Mouse (Mus musculus): ENCODE data around the gene Lmna.
A peak's percentile ranks its signal among the peaks of the same experiment; 100 is the strongest.

Gene Lmna

DNA sequence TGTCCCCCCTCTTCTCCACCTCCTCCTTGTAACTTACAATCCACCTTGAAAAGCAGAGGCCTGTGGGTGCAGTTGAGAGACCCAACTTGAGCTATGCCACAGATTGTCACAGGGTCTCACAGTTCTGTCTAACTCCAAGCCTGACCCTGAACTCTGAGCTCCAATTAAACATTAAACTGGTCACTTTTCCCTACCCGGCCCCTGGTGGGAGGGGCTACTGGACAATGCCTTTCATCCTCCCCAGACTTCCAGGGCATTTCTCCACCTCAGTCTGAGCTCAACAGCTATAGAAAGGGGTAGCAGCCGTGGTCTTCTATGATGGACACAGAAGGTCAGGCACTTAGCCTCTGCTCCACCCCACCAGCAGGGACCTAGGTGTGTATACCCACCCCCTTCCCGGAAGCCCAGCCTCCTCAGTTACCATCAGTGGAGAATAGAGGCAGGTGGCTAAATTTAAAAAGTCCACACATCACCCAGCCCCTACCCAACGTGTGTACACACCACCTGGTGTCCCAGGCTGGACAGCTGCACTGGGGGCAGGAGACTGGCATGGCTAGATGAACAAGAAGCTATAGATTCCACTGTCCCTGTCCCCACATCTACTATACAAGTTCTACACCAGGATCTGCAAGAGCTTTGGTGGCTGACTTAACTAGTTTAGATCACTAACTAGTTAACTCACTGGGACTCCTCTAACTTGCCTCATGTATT, 8.9 kb downstream of the Lmna start:
- no peak for DNase-seq (ENCODE audit: low spot score)

DNA sequence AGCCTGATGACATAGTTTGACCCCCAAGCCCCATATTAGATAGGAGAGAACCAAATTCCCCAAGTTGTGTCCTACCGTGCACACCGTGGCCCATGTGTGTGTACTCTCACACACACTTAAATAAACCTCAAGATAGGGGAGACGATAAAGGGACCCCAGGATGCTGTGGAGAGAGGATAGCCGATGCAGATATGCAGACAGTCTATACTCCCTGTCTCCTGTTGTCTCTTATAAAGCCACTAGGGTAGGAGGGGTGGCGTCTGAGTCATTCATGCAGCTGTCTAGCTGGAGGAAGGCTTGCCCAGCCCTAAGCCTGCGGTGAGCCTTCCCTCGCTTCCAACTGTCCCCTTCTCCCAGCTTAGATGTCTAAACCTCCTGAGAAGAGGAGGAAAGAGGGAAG, 9.7 kb downstream of the Lmna start:
- DNase-seq (ENCODE audit: low spot score): no peak

DNA sequence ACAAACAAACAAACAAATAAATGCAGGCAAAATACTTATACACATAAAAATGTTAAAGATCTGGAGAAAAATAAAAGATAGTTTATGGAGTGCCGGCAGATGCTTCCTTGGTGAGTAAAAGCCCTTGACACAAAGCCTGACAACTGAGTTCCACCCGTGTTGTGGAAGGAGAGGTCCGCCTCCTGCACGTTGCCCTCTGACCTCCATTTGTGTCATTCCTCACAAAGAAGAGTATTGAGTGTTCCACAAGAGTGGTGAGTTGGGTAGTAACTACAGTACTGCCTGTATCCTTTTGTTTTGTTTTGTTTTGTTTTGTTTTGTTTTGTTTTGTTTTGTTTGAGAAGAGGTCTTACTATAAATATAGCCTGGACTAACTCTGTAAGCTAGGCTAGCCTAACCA, 10.2 kb downstream of the Lmna start:
- DNase-seq (ENCODE audit: low spot score): no peak

DNA sequence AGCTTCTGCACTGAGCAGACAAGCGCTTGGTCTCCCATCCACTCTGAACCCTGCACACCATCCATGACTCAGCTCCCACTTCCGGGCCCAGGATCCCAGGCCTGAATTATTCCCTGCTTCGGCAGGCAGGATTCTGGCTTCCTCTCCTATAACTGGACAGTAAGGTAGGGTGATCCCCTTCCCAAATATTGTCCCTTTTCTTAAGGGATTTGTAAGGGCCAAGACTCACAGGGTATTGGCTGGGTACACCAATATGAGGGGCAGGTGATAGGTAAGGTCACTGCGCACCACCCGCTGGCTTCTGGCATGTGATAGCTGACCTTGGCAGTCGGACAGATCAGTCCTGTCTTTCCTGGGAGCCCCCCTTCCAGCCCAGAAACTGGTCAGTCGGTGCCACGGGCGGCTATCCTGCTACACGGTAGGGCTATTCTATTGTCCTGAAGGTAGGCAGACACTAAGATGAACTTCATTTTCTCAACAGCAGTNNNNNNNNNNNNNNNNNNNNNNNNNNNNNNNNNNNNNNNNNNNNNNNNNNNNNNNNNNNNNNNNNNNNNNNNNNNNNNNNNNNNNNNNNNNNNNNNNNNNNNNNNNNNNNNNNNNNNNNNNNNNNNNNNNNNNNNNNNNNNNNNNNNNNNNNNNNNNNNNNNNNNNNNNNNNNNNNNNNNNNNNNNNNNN, 13.9 kb downstream of the Lmna start:
- no peak for DNase-seq (ENCODE audit: low spot score)

DNA sequence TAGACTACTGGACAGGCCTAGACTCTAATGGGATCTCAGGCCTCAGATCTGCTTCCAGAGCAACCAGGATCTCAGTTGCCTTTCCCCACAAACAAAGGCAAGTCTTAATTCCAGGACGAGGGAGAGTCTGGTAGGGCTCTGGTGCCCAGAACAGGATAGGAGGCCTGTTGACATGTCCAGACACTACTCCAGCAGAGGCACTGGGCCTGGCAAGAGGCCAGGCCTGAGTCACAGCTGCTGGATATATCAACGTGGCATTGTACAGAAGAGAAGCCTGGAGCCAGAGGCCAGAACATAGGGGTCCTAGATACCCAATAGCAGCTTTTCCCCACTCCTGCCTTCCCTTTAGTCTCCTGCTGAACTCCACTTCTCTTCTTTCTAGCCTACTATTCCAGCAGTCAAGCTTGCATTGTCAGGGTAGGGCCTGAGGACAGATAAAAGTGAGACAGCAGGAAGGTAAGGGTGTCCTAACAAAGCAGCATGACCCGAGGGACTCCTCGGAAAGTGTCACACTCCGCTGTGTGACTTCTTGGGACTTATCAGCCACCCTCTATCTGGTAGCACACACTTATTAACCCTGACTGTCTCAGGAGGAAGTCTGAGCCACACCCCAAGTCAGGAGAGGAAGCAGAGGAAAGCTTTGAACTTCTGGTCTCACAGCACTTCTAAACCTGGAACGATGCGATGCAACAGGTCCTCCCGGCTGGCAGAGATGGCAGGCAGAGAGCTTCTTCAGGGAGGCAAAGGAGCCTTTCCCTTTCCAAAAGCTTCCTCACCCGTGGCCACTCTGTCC, 14.7 kb downstream of the Lmna start:
- no peak for DNase-seq (ENCODE audit: low spot score)

DNA sequence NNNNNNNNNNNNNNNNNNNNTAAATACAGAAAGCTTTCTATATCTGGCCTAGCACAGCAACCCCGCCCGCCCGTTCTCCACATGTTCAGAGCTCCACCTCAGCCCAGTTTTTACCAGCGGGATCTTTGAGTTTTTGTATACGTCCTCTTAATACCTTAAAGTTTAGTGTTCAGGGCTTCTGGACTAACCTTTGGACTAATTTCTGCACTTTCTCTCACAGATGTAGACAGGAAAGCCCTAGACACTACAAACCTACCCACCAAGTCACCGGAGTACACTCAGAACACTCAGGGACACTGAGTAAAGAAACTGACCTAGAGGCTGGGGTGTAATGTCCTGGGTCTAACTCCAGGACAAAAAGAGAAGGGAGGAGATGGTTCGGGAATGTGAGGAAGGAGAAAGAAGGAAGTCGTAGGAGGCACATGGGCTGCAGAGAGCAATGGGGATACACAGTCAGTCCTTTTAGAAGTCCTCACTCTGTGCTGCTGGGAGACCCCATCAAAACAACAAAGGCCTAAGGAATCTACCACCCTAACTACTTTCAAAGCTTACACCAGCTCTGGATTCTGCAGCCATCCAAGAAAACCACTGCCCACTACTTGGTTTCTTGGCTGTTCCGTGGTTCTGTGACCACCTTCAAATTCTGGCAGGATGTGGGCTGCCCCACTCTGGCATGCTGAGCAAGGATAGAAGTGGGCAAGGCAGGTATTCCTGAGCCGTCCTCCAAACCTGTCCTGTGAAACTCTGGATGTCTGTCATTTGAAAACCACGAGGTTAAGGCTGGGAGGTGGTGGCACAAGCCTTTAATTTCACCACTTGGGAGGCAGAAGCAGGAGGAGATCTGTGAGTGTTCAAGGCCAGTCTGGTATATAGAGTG, 15.8 kb downstream of the Lmna start:
- no peak for DNase-seq (ENCODE audit: low spot score)

DNA sequence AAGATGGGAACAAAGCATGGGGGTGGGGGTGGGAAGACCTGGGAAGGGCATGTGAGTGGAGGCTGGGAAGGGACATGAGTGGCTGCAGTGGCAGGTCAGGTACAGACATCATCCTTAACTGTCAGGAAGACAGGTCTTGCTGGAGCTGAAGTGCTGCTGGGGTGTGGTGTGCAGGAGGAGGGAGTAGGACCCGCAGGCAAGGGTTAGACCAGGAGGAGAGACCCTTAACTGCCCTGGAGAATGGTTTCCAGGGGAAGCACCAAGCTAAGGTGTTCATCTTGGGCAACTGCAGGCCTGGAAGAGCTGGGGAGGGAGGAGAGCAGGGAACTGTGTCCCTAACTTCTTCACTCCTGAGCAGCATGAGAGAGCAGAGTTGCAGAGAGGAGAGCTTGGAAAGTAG, 22.4 kb downstream of the Lmna start:
- DNase-seq (ENCODE audit: low spot score): no peak

DNA sequence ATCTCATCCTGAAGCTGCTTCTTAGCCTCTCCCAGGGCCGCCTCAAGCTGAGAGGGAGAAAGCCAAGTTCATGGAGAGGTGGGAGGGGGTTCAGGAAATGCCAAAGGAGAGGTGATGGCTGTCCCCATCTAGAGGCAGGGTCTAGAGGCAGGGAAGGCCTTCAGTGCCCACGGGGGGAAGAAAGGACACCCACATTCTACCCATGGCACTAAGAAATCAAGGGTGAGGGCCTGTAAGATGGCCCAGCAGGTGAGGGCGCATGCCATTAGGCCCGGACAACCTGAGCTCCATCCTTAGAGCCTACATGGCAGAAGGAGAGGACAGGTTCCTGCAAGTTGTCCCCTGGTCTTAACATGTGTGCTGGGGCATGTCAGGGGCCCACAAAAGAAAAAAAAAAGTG, 22.9 kb downstream of the Lmna start:
- no peak for DNase-seq (ENCODE audit: low spot score)

DNA sequence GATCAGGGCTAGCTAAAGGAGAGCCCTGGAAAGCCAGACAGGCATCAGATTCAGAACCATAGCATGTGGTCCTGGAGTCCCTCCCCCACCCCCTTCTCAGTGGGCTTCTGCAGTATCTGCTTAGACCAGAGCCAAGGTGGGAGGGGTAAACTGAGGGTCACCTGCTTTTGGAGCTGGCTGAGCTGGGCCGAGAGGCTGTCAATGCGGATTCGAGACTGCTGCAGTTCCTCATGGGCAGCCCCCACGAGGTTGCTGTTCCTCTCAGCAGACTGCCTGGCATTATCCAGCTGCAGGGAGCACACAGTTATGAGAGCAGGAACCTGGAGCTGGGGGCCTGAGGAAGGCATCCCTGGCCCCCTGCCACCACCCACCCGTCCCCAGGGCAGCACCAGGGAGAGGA, 23.7 kb downstream of the Lmna start:
- DNase-seq (ENCODE audit: low spot score): no peak

DNA sequence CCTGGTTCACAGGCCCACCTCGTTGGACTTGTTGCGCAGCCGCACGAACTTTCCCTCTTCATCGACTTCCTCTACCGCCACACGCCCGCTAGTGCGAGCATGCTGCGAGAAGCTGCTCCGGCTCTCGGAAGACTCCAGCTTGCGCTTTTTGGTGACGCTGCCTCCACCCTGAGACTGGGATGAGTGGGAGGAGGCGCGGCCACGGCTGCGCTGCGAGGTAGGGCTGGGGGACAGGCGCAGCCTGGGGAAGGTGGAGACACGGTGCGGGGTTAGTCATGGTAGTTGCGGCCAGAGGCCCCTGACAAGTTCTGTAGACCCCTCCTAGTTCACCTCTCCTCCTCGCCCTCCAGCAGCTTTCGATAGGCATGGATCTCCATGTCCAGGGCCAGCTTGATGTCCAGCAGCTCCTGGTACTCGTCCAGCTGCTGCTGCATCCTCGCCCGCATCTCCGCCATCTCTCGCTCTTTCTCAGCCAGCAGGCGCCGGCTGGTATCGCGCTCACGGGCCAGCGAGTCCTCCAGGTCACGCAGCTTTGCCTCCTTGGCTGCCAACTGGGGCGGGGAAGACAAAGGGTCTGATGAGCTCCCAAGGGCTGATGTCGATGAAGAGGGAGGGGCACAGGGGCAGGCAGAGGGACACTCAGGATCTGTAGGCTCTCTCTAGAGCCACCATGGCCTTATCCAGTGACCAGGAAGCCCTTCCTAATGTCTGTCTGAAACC, 25.0 kb downstream of the Lmna start:
- no peak for DNase-seq (ENCODE audit: low spot score)

DNA sequence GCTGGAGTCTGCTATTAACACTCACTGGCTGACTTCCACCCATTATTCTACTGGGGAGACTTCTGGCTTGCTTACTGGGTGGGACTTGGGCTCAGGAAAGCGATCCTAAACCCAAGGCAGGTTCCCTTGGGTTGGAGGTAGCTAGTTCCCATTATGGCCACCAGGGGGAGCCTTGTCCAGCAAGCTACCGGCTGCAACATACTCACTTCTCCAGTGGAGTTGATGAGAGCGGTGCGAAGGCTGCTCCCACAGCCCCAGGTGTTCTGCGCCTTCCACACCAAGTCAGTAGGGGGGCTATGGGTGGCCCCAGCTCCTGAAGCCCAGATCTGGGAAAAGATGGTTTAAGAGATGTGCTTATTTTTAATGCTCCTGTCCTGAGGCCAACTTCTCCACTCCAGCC, 26.1 kb downstream of the Lmna start:
- DNase-seq (ENCODE audit: low spot score): peak; percentile 75

DNA sequence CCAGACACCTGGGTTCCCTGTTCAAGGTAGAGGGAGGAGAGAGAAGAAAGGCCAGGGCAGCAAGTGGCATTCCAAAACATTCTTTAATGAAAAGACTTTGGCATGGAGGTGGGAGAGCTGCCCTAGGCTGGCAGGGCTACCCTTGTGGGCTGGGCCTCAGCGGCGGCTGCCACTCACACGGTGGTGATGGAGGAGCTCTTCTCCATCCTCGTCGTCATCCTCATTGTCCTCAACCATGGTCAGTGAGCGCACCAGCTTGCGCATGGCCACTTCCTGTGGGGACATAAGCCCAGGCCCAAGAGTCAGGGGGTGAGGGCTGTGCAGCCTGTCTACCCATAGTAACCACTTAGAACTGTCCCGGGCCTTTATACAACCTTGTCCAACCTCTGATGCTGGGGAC, 26.6 kb downstream of the Lmna start:
- DNase-seq (ENCODE audit: low spot score): no peak

DNA sequence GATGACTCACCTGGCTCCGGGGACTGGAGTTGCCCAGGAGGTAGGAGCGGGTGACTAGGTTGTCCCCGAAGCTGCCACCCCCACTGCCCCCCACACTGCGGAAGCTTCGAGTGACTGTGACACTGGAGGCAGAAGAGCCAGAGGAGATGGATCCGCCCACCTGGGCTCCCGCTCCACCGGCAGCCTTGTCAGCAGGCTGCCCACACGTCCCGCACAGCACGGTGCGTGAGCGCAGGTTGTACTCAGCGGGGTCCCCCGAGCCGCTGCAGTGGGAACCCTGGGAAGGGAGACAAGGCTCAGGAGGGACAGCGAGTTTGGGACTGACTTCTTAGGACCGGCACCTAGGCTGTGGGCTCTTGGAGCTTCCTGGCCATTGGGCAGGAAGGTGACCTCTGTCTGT, 27.4 kb downstream of the Lmna start:
- no peak for DNase-seq (ENCODE audit: low spot score)

DNA sequence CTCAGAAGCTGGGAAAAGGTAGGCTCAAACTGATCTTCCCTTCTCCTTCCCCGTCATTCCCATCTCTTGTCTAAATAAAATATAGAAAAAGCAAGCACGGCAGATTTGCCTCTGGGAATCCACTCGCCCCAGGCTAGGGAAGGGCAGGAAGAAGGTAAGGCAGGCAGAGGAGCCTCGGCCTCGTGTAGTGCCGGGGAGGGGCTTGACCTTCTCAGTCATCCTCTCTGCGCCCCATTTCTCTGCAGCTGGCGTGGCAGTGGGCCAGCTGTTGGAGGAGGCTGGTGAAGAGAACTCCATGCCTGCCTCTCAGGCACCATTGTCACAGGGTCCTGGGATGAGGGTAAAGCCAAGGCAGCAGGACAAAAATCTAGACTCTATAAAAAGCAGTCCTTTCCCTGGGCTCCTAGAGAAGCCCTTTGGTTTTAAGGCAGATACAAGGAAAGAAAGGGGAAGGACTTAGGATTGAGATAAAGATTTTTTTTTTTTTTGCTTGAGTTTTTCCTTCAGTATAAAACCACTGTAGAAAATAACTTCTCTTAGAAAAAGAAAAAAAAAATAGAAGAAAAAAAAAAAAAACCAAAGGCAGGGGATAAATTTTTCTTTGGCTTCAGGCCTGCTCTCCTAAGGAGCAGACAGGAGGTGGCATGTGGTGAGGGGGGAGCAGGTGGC, 28.2 kb downstream of the Lmna start:
- DNase-seq (ENCODE audit: low spot score): no peak

DNA sequence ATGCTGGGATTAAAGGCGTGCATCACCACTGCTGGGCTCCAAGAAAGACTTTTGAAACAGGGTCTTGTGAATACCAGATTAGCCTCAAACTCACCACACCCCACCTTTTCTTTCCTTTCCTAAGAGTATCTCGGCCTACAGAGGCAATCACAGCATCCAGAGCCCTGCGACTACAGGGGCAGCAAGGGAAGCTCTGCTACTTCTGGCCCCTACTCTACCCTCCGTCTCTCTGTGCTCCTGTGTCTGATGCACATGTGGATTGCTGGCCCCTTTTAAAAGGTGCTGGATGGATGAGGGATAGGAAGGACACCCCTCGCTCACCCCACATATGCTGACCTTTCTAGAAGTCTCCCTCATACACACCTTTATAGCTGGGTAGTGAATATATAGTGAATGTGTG, 29.1 kb downstream of the Lmna start:
- DNase-seq (ENCODE audit: low spot score): no peak

DNA sequence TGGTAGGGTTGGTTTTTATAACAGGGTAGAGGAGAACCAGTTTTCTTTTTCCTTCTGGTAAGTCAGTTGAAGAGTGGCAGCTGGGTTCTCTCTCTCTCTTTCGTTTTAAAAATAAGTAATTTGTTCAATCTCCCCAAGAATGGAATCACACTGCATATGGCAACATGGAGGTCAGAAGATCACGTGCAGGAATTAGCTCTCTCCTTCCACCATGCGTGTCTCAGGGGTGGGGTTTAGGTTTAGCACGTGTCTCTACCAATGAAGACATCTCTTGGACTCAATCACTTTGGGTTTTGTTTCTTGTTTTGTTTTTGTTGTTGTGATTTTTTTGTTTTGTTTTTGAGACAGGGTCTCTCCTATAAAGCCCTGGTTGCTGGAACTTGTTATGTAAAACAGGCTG, 29.9 kb downstream of the Lmna start:
- DNase-seq (ENCODE audit: low spot score): no peak

DNA sequence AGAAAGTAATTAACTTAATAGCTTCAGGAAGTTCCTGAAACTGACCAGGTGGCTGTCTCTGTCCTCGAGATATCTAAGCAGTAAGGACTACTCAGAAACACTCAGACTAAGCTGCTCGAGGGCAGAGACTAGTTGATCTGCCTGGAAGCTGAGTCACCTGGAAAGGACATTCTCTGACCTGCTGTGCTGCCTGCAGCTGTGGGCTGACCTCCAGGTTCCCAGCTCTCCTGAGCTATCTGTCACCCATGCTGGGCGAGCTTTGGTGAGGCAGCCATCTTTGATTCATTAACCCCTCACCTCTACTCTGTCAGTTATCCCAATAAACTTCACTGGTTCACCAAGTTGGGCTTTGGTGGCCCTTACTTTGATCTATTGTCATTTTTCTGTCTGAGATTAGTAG, 30.6 kb downstream of the Lmna start:
- DNase-seq (ENCODE audit: low spot score): no peak

DNA sequence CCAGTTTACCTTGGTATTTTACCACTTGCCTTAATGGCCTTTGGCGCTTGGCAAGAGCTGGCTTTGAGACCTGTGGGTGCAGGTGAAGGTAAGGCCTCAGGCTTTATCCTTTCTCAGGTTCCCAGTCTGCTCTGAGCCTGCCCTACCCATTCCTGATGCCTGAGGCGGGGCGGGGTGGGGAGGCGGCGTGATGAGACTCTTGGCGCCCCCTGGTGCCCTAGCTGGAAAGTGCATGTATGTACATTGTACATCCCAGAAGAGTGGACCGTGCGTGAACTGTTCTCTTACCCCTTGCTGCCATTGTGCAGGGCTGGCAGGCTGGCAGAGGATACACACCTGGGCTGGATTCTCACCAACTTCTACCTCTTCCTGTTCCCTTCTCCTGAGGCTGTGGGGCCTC, 32.0 kb downstream of the Lmna start:
- DNase-seq (ENCODE audit: low spot score): peak; percentile 76

DNA sequence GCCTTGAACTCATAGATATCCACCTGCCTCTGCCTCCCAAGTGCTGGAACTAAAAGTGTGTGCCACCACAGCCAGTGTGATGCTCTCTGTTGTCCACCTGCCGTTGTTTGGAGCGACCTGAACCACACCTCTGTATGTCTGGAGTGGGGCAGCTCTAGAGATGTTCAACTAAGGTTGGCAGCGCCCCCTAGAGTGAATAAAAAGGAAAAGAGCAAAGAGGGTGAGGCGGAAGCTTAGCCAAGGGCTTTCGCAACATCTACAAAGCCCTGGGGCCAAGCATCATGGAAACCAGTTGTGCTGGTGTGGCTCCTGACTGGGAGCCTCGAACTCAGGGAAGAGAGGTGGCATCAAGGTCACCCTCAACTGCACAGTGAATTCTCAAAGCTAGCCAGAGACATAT, 33.4 kb downstream of the Lmna start:
- DNase-seq (ENCODE audit: low spot score): no peak

DNA sequence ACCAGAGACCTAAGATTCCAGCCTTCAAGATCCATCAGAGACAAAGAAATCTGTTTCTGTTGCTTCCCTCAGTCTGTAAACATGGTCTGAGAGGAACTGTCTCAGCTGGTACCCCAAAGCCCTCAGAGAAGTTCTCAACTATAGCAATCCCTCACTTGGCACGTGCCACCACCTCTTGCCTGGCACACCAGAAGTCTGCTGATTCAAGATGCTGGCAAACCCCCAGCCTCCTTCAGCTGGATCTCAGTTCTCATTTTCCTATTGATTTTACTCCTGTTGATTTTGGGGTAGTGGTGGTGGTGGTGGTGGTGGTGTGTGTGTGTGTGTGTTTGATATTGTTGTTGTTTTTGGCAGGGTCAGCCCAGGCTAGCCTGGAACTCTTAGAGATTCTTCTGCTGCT, 36.2 kb downstream of the Lmna start:
- DNase-seq (ENCODE audit: low spot score): no peak

DNA sequence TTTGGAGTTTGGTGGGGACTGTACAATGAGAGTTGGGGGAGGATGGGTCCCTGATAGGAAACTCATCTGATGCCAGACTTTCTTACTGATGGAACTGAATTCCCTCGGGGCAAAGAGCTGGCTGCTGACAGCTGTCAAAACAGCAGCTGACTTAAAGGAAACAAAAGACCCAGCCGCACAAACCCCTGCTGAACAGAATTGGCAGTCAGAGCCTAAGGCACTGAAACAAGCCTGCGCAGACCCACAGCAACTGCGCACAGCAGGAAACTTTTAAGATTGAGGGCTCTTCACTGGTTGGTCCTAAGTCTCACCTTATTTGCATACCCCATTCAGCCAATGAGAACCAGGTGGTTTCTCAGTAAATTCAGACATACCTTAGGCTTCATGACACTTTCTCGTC, 36.7 kb downstream of the Lmna start:
- no peak for DNase-seq (ENCODE audit: low spot score)
